Mouse (Mus musculus) thymus, postnatal 10 days (tissue): ENCODE results near the gene Tbc1d1.
"Not testable (repeated sequence)": the region's sequence is repeated elsewhere in the genome, so short reads cannot be mapped to it uniquely, and the experiment has no call there.

Experiments
- DNase-seq, 2 experiments: peaks; one replicate each; pipeline ENCODE4 v3.0.0; 2021; ENCODE audit warnings: low spot score in 2 of 2

Gene Tbc1d1

DNA sequence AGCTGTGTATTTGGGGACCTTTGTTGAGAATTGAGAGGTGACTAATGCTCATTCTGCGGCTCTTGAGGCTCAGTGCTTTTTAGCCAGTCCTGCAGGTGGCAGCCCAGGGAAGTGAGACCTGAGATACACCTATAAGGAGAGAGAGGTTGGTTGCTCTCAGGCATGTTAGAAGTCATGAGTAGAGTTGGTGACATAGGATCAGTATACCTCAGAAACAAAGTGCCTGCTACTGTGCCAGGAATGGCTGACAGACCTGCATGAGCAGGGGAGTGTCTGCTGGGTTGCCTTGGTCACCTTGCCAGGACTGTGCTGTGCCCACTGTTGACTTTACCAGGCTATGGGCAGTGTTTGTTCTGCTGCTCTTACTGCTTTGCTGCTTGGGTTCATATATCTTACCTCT lies 157.4 kb downstream of the Tbc1d1 start:
- no peak for DNase-seq

DNA sequence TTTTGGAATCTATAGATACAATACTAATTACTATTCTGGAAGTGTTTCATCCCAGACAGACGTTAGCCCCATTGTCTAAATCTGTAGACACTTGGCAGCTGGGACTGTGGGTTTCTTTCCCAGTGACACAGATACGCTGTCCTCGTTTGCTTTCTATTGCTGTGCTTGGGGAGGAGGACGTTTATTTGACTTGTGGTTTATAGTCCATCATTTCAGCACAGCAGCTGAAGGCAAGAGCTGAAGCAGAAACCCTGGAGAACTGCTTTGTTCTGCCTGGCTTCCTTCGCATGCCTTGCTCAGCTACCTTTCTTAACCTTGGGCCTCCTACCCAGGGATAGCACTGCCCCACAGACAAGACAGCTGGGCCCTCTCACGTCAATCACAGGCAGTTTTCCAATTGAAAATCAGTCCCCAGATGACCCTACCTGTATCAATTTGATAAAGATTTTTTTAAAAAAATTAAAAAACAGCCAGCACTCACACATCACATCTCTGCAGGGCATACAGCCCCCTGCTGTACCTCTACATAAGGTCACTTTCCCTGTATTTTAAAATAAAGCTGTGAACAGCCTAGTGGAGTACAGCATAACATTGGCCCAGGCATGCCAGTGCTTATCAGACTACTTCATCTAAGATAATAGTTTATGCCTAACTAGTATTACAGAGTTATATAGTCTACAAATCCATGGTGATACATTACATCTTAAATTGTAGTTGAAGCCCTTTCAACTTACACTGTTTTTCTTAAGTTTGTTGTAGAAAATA lies 158.4 kb downstream of the Tbc1d1 start:
- no peak for DNase-seq

DNA sequence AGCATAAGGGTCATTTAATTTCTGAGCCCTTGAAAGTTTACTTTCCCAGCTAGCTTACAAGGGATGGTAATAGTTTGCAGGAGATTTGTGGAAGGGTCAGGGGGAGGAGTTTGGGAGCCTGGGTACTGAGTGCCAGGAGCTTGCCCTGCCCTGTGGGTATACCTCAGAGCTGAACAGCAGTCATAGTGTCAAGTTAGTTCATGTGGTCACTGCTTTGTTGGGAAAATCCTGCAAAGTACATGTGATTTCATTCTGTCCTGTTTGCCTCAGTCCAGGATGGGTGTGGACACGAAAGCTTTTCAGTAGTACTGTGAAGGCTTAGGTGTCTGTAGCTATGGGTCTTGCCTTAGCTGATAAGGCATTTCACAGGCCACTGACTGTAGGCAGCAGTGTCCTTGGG lies 159.0 kb downstream of the Tbc1d1 start:
- DNase-seq = no peak

DNA sequence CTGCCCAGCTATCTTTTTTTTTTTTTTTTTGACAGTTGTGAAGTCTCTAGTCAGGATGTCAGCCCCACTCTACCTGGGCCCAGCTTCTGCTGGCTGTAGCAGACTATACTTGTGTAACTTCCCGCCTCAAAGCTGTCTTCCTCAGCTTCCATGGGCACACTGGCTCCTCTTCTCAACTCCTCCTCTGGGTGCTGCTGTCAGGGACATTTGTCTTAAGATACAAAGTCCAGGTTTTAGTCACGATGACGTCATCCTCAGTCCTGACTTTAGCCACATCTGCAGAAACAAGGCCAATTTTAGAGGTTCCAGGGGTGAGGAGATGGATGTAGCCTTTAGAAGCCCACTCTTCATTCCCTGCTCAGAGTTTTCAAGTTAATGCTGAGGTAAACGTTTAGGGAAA lies 167.2 kb downstream of the Tbc1d1 start:
- no peak for DNase-seq

DNA sequence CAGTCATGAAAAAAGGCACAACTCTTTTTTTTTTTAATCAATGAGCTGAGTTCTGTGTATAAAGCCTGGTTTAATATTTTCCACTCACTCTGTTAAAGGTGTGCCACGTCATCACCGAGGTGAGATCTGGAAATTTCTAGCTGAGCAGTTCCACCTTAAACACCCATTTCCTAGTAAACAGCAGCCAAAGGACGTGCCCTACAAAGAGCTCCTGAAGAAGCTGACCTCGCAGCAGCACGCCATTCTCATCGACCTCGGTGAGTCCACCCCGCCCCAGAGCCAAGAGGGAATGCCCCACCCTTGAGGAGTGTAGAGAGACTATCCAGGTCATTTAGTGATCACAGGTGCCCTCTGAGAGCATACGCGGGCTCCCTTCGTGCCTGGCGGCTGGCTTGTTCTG lies 168.2 kb downstream of the Tbc1d1 start:
- no peak for DNase-seq

DNA sequence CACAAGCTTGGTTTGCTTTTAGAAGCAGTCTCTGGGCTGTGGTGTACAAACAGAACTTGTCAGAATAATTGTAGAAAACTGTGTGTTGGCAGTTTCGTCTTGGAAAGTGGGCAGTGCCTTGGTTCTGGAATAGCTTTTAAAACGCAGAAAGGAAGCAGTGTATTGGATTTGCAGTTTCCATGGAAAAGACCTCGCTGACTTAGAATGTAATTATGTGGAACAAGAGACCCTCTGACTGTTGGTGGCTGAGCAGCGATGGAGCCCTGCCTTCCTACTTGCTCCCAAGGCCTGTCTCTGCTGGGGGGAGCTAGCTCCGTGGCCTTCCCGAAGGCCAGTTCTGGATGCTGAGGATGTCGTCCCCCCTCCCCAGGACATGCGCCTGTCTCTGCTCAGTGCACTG lies 168.8 kb downstream of the Tbc1d1 start:
- DNase-seq = no peak

DNA sequence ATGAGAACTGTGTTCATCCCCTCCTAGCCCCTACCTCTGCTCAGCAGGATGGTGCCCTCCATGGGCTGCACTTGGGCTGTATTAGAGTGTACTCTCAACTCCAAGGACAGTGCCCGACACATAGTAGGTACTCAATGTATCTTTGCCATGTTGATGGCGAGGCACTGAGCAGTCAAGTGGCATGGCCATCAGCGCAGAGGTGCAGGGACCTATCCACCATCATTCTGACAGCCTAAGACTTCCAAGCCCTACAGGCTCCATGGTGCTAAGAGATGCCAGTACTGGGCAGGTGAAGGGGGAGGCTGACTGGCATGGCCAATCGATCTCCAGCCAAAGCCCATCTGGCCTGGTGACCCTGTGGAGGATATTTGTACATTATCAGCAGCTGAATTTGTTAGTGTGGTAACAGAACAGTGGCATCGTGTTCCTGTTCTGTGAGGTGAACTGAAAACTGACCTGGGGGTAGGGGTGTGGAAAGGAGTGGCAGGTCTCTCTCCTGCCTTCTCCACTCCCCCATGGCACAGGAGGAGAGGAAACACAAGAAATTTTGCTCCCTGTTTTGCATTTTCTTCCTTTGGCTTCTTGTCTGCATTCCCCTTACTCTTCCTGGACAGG lies 169.7 kb downstream of the Tbc1d1 start:
- no peak for DNase-seq

DNA sequence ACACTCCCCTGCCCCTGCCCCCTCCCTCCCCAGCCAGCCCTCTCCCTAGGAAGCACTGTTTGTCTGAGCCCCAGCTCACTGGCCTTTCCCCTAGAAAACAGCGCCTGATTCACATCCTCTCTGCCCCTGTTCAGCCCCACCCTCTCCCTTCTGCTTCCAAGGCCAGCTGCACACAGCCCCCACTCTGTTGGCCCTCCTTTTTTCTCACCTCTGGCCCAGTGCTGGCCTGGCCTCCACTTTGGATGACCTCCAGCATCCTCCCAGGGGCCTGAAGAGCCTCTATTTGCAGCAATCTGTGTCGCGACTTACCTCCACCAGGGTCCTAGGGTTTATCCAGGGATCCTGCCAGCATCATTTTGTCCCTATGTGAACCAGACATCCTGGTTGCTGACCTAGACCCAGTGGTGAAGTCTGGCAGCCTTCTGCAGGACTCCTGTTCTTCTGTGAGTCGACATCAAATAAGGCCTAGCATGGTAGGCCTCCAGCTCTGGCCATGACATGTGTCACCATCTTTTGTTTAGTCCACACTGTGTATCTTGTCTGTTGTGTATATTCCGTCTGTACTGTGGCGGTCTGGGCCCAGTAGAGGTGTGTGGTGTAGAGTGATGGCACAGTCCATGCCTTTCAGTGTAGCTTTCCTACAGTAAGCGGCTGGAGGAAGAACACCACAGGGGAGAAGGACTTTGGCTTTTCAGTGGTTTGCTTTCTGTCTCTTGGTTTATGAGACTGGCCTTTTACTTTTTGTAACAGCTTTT lies 170.5 kb downstream of the Tbc1d1 start:
- DNase-seq = no peak

DNA sequence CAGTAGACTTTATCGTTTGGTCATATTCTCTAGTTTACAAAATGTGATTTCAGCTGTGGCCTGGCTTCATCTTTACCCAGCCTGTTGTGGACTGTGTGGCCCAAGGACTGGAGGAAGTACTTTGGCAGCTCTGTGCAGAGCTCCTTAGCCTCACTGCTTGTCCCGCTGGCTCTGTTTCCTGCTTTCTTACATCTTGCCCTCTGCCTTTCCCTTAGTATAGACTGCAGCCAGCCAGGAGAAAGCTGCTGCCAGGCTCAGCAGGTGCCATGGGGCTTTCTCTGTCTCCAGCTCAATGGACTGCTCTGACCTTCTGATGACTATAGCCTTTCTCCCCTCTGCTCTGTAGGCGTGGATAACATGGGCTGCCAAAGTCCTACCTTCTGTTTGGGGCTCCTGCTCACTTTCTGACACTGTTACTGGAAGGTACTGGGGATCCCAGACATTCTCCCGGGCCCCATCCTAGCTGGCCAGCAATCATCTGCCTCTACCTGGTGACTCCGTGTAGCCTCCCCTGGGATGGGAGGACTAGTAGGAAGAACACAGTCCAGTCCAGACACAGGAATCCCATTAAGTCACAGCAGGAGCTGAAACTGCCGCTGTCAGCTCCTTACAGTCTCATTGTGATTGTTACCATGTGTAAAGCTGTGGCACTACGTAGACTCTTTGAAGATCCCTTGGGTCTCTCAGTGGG lies 171.3 kb downstream of the Tbc1d1 start:
- no peak for DNase-seq

DNA sequence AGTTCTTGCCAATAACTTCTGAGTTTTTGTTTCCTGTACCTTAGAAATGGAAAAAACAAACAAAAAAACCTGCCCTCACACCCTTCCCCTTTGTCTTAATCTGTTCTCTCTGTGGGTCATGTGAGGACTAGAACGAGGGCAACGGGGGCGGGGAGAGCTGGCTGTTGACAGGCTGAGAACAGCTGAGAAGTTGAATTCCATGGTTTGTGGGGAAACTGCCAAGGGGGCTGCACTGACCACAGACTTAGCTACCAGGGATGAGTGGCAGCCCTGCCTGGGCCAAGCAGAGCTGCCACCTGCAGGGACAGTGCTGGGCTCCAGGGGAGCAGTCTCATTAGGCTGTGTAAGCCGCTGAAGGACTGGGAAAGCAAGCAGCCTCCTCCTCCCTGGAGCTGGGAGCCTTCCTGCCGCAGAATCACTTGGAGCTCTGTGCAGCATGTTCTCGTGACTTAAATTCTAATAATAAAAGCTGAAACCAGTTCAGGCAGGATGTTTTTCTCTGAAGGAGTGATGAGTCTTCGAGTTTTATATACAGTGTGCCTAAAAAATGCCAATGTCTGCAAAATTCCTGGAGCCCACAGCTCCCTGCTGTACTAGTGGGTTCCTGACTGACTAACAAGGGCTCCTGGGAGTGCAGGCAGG lies 180.8 kb downstream of the Tbc1d1 start:
- DNase-seq = peak in 1 of 2 experiments; percentile 14

DNA sequence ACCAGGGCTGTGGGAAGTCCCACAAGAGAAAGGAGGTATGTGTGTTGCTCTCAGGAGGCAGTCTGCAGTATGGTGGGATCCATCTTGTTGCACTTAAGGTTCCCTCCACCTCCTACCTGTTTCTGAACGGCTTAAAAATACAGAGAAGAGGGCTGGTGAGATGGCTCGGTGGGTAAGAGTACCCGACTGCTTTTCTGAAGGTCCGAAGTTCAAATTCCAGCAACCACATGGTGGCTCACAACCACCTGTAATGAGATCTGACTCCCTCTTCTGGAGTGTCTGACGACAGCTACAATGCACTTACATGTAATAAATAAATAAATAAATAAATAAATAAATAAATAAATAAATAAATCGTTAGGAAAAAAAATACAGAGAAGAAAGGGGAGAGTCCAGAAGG lies 182.7 kb downstream of the Tbc1d1 start:
- not testable (repeated sequence) for DNase-seq

DNA sequence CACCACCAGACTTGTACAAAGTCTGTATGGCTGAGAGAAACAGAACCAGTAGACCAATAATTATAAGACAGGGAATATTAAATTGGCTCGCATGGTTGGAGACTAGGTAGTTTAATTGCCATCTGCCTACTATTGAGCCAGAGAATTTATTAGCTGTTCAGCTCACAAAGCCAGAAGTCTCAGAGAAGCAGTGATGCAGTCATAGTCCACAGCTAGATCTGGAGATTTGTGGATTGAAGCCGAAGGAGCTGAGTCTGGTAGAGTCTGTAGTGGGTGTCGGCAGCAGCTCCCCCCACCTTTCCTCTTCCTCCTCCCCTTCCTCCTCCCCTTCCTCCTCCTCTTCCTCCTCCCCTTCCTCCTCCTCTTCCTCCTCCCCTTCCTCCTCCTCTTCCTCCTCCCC lies 184.3 kb downstream of the Tbc1d1 start:
- no peak for DNase-seq

DNA sequence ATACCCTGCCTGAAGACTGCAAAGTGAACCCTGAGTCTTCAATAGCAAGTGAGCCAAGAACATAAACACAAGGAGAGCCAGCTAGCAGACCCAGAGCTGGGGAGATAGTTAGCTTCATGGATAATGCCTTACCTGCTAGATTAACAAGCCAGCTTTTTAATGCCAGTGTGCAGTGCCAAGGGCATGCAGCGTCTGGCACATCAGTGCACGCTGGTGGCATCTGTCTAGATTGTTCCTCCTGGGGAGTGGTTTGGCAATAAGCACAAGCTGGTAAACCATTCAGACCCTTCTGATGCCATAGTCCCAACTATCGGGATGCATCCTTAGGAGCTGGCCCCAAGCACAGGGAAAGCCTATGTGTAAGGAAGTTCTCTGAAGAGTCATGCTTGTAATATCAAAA lies 185.6 kb downstream of the Tbc1d1 start:
- no peak for DNase-seq

DNA sequence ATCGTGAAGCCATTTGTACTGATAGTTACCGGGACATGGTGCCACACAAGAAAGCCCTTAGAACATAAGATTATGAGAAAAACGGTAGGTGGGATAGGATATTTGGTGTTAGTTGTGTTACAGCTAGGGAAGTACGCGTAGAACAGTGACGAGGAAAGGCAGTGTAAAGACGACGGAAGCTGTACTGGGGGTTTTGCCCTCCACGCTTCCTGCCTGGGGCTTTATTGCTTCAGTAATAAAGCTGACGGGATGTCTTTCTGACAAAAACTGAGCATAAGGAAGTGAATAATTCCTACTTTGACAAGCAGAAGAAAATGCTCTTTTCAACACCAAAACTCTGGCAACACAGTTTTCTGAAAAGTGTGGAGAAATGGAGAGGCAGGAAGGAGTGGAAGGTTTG lies 186.0 kb downstream of the Tbc1d1 start:
- peak in 1 of 2 experiments; percentile 17 for DNase-seq

DNA sequence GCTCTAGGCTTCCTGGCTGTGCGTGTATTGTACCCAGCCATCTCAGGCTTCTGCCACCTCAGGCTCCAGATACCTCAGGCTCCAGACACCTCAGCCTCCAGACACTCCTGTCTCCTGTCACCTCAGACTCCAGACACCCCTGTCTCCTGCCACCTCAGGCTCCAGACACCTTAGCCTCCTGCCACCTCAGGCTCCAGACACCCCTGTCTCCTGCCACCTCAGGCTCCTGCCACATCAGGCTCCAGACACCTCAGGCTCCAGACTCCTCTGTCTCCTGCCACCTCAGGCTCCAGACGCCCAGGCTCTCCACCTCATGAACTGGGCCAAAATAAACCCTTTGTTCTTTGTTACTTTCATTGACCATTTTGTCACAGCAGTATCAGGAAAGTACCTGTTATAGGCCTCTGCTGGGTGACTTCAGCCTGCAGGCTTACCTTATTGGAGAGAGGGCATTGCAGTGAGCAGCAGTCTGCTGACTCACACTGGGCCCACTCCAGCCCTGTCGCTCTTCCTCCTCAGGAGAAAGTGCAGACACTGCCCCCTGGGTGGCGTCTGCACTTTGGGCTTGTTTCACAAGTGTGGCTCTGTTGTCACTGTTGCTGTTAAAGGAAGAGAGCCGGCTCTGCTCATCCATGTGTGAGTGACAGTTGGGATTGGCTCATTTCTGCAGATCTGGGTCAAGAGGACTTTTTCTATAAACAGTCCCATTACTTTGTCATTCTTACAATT lies 188.0 kb downstream of the Tbc1d1 start:
- DNase-seq = no peak

DNA sequence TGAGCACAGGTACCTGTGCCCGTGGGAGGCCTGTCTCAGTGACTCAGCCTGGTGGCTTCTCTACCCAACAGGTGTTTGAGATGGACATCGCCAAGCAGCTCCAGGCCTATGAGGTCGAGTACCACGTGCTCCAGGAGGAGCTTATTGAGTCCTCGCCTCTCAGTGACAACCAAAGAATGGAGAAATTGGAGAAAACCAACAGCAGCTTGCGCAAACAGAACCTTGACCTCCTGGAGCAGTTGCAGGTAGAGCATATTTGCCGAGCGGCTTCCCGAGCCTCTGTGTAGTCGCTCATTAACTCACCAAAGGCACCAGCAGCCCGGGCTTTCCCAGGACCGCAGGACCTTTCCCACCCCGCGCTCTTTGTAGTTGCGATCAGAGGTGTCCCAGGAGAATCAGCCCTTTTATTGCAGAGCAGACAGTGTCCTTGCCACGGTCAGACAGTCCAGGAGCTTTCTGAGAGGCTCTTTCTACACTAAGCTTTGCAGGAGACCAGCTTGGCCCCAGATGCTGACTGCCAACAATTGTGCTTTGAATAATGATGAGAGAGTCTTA lies 189.2 kb downstream of the Tbc1d1 start:
- no peak for DNase-seq

DNA sequence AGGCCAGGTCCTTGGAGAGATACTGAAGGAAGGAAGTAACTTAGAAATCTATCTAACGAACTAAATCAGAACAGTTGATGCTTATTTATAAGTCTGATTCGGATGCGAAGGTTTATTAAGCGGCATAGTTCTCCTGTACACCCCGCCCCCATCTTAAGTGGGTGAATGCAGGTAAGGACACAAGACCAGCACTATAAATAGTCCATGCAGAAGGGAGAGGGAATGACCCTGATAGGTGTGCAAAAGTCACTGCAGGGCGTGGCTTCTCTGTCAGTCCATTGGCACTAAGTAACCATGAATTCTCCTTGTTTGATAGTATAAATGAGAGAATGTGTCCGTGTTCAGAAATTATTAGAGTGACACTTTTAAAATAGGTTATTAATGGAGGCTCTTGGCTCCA lies 189.7 kb downstream of the Tbc1d1 start:
- no peak for DNase-seq

DNA sequence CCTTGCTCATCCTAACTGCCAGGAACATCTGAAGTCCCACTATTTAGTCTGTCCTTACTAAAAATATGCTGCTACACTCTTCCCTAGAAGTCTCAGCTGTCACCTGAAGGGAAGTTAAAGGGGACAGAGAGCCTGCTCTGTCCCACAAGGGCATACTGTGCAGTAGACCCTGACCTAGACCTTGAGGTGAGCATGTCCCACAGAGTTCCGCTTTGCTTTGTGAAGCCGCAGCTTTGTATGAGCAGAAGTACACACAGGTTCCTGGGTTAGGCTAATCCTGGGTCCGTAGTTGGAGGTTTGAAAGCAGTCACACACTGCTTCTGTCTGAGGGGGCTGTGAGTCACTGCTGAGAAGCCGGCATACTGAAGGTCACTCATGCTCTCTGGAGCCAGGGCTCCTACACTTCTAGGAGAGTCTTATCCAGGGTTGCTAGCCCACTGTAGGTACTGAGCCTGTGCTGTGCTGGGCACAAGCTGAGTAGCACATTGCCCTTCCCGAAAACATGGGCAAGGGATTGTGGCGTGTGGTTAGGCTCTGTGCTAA lies 190.3 kb downstream of the Tbc1d1 start:
- DNase-seq = no peak

DNA sequence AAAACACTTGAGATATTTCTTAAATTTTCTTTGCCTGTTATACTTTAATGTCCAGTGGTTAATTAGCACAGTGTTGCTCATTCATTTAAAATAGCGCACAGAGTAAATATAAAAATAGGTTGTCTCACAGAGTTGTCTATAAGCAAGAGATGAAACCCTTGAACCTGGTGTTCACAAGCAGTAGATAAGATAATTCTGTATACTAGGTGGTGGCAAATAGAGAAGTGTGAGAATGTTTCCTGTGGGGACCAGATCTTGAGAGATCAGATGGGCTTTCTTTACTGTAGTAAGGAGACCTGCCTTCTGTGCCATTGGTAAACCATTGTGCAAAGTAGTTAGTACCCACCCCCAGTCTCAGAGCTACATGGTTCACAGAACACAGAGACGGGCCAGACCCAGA lies 192.1 kb downstream of the Tbc1d1 start:
- DNase-seq = no peak

DNA sequence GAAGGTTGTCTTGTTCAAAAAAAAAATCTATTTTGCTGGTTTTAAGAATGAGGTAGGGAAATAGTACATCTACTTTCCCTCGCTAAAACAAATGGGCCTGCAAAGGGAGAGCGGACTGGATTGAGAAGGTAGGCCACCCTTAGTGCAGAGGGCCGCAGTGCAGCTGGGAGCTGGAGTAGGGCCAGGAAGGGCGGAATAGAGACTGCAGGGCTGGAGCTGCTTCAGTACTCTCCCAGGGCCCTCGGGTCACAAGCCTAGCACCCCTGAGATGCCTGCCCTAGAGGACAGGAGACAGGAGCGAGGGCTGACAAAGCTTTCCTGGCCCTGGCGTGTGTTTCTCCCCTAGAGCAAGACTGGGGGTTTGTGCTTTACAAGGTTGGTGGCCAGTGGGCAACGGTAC lies 192.7 kb downstream of the Tbc1d1 start:
- no peak for DNase-seq

DNA sequence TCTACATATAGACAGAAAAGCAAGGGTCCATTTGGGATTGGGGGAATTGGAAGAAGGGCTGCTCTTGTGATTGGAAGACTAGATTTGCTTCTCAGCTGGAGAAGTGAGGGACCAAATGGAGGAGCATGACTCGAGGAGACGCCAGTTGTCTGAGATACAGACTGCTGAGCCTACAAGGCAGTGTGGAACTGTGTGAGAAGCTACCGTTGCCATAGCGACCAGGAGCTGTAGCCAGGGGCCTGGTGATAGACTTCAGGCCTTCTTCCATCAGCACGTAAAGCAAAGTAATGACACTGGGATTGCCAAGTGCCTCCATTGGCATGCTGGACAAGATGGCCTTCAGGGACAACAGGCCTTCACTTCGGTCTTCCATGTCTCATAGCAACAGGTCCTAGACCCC lies 195.9 kb downstream of the Tbc1d1 start:
- no peak for DNase-seq
